Mouse (Mus musculus) CH12.LX (cell line): ENCODE measurements around the gene Sugct.

Experiments used
- CTCF ChIP-seq, 2 experiments: IDR thresholded peaks in 1 of 2; conservative IDR thresholded peaks in 1 of 2; 2 replicates each; pipeline ENCODE4 v1.5.1; 2011 to 2012; ENCODE audit warnings: low read depth in 2 of 2, low read length in 2 of 2, improper control_type of control experiment in 1 of 2, inconsistent platforms in 1 of 2, mild to moderate bottlenecking in 1 of 2, moderate library complexity in 1 of 2
- ZC3H11A ChIP-seq: IDR thresholded peaks from 2 replicates; pipeline ENCODE4 v1.6.1; 2012; ENCODE audit warnings: low read depth, mild to moderate bottlenecking, inconsistent platforms, low read length, improper control_type of control experiment

GRCm38 (mm10) chr13:17185253-17185652 lies 510.1 kb downstream of the Sugct start:
- no peak for TF ChIP-seq CTCF (conservative IDR thresholded peaks at IDR 0.05 in 1 of 2, IDR thresholded peaks at IDR 0.05 in 1 of 2; ENCODE audit: low read depth in 2 of 2, low read length in 2 of 2)
- no peak for TF ChIP-seq ZC3H11A
